Mouse (Mus musculus): Measurements from ENCODE around the gene Sumo1. TPM values are rescaled to one million over a fixed set of nuclear protein-coding genes. Genes with fewer than 3 reads are reported as not detected.
"Not testable (repeated sequence)": the region's sequence is repeated elsewhere in the genome, so short reads cannot be mapped to it uniquely, and the experiment has no call there.

Gene Sumo1
- polyA plus RNA-seq, 1 experiment from 2014 or later, result 359 TPM

GRCm38 (mm10) chr1:59646502-59646901 lies 24.1 kb downstream of the Sumo1 start:
- ATAC-seq (ENCODE audit: low FRiP score); H3K9me3 ChIP-seq (ENCODE audit: control insufficient read depth, low read length); H3K27me3 ChIP-seq (ENCODE audit: control insufficient read depth, insufficient read depth, low read length); H3K27ac ChIP-seq; H3K4me2 ChIP-seq (replicated peaks); H3K4me3 ChIP-seq (replicated peaks; ENCODE audit: low read length); H3K9ac ChIP-seq; H3K4me1 ChIP-seq (replicated peaks; ENCODE audit: control insufficient read depth, insufficient read depth, low read length); DNase-seq (ENCODE audit: low spot score): not testable (repeated sequence)
- peaks cover 51% of the 10 kb centered on the region for H3K36me3 ChIP-seq (replicated peaks; ENCODE audit: control insufficient read depth, insufficient read depth)
- 93% methylated on average over 2 of the region's 2 CpGs for WGBS

- Histone ChIP-seq H3K4me1 (replicated peaks; ENCODE audit: control insufficient read depth, insufficient read depth, low read length) (no peaks in the 10 kb centered on the region), H3K9ac (no peak overlapping the region), H3K4me3 (replicated peaks; ENCODE audit: low read length) (no peak overlapping the region), H3K4me2 (replicated peaks) (no peak overlapping the region), H3K9me3 (ENCODE audit: control insufficient read depth, low read length) (no peaks in the 10 kb centered on the region), H3K36me3 (replicated peaks; ENCODE audit: control insufficient read depth, insufficient read depth) (peaks cover 53% of the 10 kb centered on the region), H3K27me3 (ENCODE audit: control insufficient read depth, insufficient read depth, low read length) (no peaks in the 10 kb centered on the region), H3K27ac (no peak overlapping the region)
- WGBS, result 95% methylated on average over 1 of the region's 1 CpGs
- no peak for DNase-seq (ENCODE audit: low spot score)
- ATAC-seq (ENCODE audit: low FRiP score), result no peak
Measured at GRCm38 (mm10) chr1:59642488-59642887, 28.1 kb downstream of the Sumo1 start.

GRCm38 (mm10) chr1:59638371-59638770 lies 32.3 kb downstream of the Sumo1 start:
- H3K36me3 ChIP-seq (replicated peaks; ENCODE audit: control insufficient read depth, insufficient read depth), result peaks cover 34% of the 10 kb centered on the region
- H3K27me3 ChIP-seq (ENCODE audit: control insufficient read depth, insufficient read depth, low read length), result no peaks in the 10 kb centered on the region
- H3K9ac ChIP-seq, result no peak overlapping the region
- no peak overlapping the region for H3K4me2 ChIP-seq (replicated peaks)
- DNase-seq (ENCODE audit: low spot score) (no peak), ATAC-seq (ENCODE audit: low FRiP score) (no peak)
- no peaks in the 10 kb centered on the region for H3K9me3 ChIP-seq (ENCODE audit: control insufficient read depth, low read length)
- H3K4me3 ChIP-seq (replicated peaks; ENCODE audit: low read length), result no peak overlapping the region
- 88% methylated on average over 3 of the region's 3 CpGs for WGBS
- H3K4me1 ChIP-seq (replicated peaks; ENCODE audit: control insufficient read depth, insufficient read depth, low read length), result no peaks in the 10 kb centered on the region
- H3K27ac ChIP-seq, result no peak overlapping the region

GRCm38 (mm10) chr1:59636349-59636748 lies 34.3 kb downstream of the Sumo1 start:
- no peak for DNase-seq (ENCODE audit: low spot score)
- H3K9ac ChIP-seq, result no peak overlapping the region
- peaks cover 15% of the 10 kb centered on the region for H3K36me3 ChIP-seq (replicated peaks; ENCODE audit: control insufficient read depth, insufficient read depth)
- H3K27ac ChIP-seq, result no peak overlapping the region
- 76% methylated on average over 1 of the region's 1 CpGs for WGBS
- H3K4me3 ChIP-seq (replicated peaks; ENCODE audit: low read length), result no peak overlapping the region
- H3K4me2 ChIP-seq (replicated peaks), result no peak overlapping the region
- no peaks in the 10 kb centered on the region for H3K4me1 ChIP-seq (replicated peaks; ENCODE audit: control insufficient read depth, insufficient read depth, low read length)
- no peak for ATAC-seq (ENCODE audit: low FRiP score)
- no peaks in the 10 kb centered on the region for H3K9me3 ChIP-seq (ENCODE audit: control insufficient read depth, low read length)
- H3K27me3 ChIP-seq (ENCODE audit: control insufficient read depth, insufficient read depth, low read length), result no peaks in the 10 kb centered on the region

GRCm38 (mm10) chr1:59633056-59633455 lies 37.6 kb downstream of the Sumo1 start:
- WGBS, result 43% methylated on average over 6 of the region's 6 CpGs
- Histone ChIP-seq H3K36me3 (replicated peaks; ENCODE audit: control insufficient read depth, insufficient read depth) (no peaks in the 10 kb centered on the region), H3K27ac (no peak overlapping the region), H3K27me3 (ENCODE audit: control insufficient read depth, insufficient read depth, low read length) (no peaks in the 10 kb centered on the region), H3K9me3 (ENCODE audit: control insufficient read depth, low read length) (no peaks in the 10 kb centered on the region), H3K4me1 (replicated peaks; ENCODE audit: control insufficient read depth, insufficient read depth, low read length) (no peaks in the 10 kb centered on the region), H3K4me3 (replicated peaks; ENCODE audit: low read length) (no peak overlapping the region), H3K4me2 (replicated peaks) (no peak overlapping the region), H3K9ac (no peak overlapping the region)
- DNase-seq (ENCODE audit: low spot score) (no peak), ATAC-seq (ENCODE audit: low FRiP score) (no peak)

- Histone ChIP-seq H3K9me3 (ENCODE audit: control insufficient read depth, low read length) (no peaks in the 10 kb centered on the region), H3K9ac (no peak overlapping the region), H3K4me3 (replicated peaks; ENCODE audit: low read length) (no peak overlapping the region), H3K27me3 (ENCODE audit: control insufficient read depth, insufficient read depth, low read length) (no peaks in the 10 kb centered on the region), H3K4me1 (replicated peaks; ENCODE audit: control insufficient read depth, insufficient read depth, low read length) (no peaks in the 10 kb centered on the region), H3K27ac (no peak overlapping the region), H3K4me2 (replicated peaks) (no peak overlapping the region), H3K36me3 (replicated peaks; ENCODE audit: control insufficient read depth, insufficient read depth) (no peaks in the 10 kb centered on the region)
- ATAC-seq (ENCODE audit: low FRiP score), result no peak
- DNase-seq (ENCODE audit: low spot score), result no peak
- 88% methylated on average over 5 of the region's 5 CpGs for WGBS
Measured at GRCm38 (mm10) chr1:59631986-59632659, 38.5 kb downstream of the Sumo1 start.

GRCm38 (mm10) chr1:59630356-59630755 lies 40.3 kb downstream of the Sumo1 start:
- not testable (repeated sequence) for H3K36me3 ChIP-seq (replicated peaks; ENCODE audit: control insufficient read depth, insufficient read depth); H3K4me1 ChIP-seq (replicated peaks; ENCODE audit: control insufficient read depth, insufficient read depth, low read length); DNase-seq (ENCODE audit: low spot score); H3K27me3 ChIP-seq (ENCODE audit: control insufficient read depth, insufficient read depth, low read length); H3K4me3 ChIP-seq (replicated peaks; ENCODE audit: low read length); H3K9me3 ChIP-seq (ENCODE audit: control insufficient read depth, low read length); H3K4me2 ChIP-seq (replicated peaks); H3K27ac ChIP-seq; ATAC-seq (ENCODE audit: low FRiP score); H3K9ac ChIP-seq
- WGBS, result 87% methylated on average over 6 of the region's 6 CpGs

GRCm38 (mm10) chr1:59629194-59629593 lies 41.4 kb downstream of the Sumo1 start:
- DNase-seq (ENCODE audit: low spot score), result no peak
- Histone ChIP-seq H3K4me3 (replicated peaks; ENCODE audit: low read length) (no peak overlapping the region), H3K27me3 (ENCODE audit: control insufficient read depth, insufficient read depth, low read length) (no peaks in the 10 kb centered on the region), H3K9me3 (ENCODE audit: control insufficient read depth, low read length) (no peaks in the 10 kb centered on the region), H3K36me3 (replicated peaks; ENCODE audit: control insufficient read depth, insufficient read depth) (no peaks in the 10 kb centered on the region), H3K4me2 (replicated peaks) (no peak overlapping the region), H3K4me1 (replicated peaks; ENCODE audit: control insufficient read depth, insufficient read depth, low read length) (no peaks in the 10 kb centered on the region), H3K9ac (no peak overlapping the region), H3K27ac (no peak overlapping the region)
- ATAC-seq (ENCODE audit: low FRiP score), result no peak
- WGBS, result 65% methylated on average over 6 of the region's 6 CpGs

- Histone ChIP-seq H3K27ac (no peak overlapping the region), H3K4me1 (replicated peaks; ENCODE audit: control insufficient read depth, insufficient read depth, low read length) (no peaks in the 10 kb centered on the region), H3K9me3 (ENCODE audit: control insufficient read depth, low read length) (no peaks in the 10 kb centered on the region), H3K4me3 (replicated peaks; ENCODE audit: low read length) (no peak overlapping the region), H3K4me2 (replicated peaks) (no peak overlapping the region), H3K36me3 (replicated peaks; ENCODE audit: control insufficient read depth, insufficient read depth) (no peaks in the 10 kb centered on the region), H3K9ac (no peak overlapping the region), H3K27me3 (ENCODE audit: control insufficient read depth, insufficient read depth, low read length) (no peaks in the 10 kb centered on the region)
- DNase-seq (ENCODE audit: low spot score) (no peak), ATAC-seq (ENCODE audit: low FRiP score) (no peak)
- 75% methylated on average over 5 of the region's 5 CpGs for WGBS
Measured at GRCm38 (mm10) chr1:59625410-59625809, 45.2 kb downstream of the Sumo1 start.
